Mouse (Mus musculus) E14TG2a.4 (cell line): ENCODE data around the gene Pfkfb4.

ENCODE experiments used
- CTCF ChIP-seq: conservative IDR thresholded peaks from 2 replicates; pipeline ENCODE4 v1.5.1; 2014; ENCODE audit warnings: low read length
- NANOG ChIP-seq: IDR thresholded peaks from 2 replicates; pipeline ENCODE4 v1.6.1; 2014; ENCODE audit warnings: borderline replicate concordance, low read length, mixed read lengths
- POU5F1 ChIP-seq: IDR thresholded peaks from 2 replicates; pipeline ENCODE4 v1.6.1; 2014; ENCODE audit warnings: low read length, borderline replicate concordance

DNA sequence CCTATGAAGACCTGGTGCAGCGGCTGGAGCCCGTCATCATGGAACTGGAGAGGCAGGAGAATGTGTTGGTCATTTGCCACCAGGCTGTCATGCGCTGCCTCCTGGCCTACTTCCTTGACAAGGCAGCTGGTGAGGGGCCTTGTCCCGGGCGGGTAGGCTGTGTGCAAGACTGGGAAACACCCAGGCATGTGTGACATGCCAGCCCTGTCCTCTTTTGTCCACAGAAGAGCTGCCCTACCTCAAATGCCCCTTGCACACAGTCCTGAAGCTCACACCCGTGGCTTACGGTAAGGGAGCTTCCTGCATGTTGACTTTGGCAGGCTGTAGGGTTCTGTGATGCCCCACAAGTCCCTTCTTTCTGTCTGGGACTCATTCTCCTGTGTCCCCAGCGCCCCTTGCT, 35.9 kb downstream of the Pfkfb4 start:
- TF ChIP-seq CTCF (no peak), NANOG (no peak), POU5F1 (no peak)
